Mouse (Mus musculus) heart, embryonic 10.5 days (tissue): ENCODE results near the gene Gemin8. TPM values are rescaled to one million over a fixed set of nuclear protein-coding genes. Genes with fewer than 3 reads are reported as not detected.

Source experiments
- DNase-seq: peaks from one replicate; pipeline ENCODE4 v3.0.0-alpha.2; 2017; ENCODE audit warnings: low spot score
- H3K27ac ChIP-seq: fragments of 300-500 bp; sonication (generic); 2 replicates; pipeline ENCODE4 v1.5.1; 2016; ENCODE audit warnings: mild to moderate bottlenecking
- H3K27me3 ChIP-seq: fragments of 300-500 bp; sonication (generic); 2 replicates; pipeline ENCODE4 v1.6.1; 2016; ENCODE audit warnings: mild to moderate bottlenecking; ENCODE audit not compliant: poor library complexity, insufficient read depth, severe bottlenecking
- H3K36me3 ChIP-seq: fragments of 300-500 bp; sonication (generic); 2 replicates; pipeline ENCODE4 v1.6.1; 2016; ENCODE audit warnings: mild to moderate bottlenecking, moderate library complexity
- H3K4me1 ChIP-seq: fragments of 300-500 bp; sonication (generic); 2 replicates; pipeline ENCODE4 v1.6.1; 2016; ENCODE audit warnings: mild to moderate bottlenecking
- H3K4me3 ChIP-seq: fragments of 300-500 bp; sonication (generic); 2 replicates; pipeline ENCODE4 v1.5.1; 2016; ENCODE audit warnings: mild to moderate bottlenecking, moderate library complexity
- H3K9me3 ChIP-seq: fragments of 300-500 bp; sonication (generic); 2 replicates; pipeline ENCODE4 v1.6.1; 2016; ENCODE audit warnings: mild to moderate bottlenecking, moderate library complexity
- WGBS: fragments of 180-500 bp; shearing (Covaris S2); methylation state at CpG from one replicate; pipeline ENCODE4 v1.1.7; 2016; 5-methylcytosine and 5-hydroxymethylcytosine counted together
- polyA plus RNA-seq: library from polyadenylated mRNA; unstranded; fragments of >200 nt; fragmentation: Nextera tagmentation; extraction: Ambion mirVana; gene quantifications from 2 replicates; pipeline ENCODE4 v1.2.1, GENCODE M21; 2016

Gene Gemin8
- polyA plus RNA-seq, 1 experiment from 2014 or later: 12.8 TPM

DNA sequence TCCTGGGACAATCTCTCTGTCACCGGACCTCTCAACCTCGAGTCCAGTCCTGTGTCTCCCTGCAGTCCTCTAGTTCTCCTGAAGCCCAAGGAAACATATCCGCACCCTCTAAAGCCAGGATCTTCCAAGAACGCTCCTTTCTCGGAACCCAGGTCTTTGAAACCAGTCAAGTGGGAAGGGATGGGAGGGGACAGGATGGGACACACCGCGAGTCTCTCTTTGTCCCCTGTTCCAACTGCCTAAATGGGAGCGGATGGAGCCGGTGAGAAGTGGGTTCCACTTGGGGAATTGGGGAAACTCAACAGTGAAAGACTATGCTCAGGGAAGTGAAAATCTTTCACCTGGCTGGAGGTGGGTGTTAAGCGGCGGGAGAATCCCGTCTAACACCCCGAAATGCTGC lies 69.3 kb downstream of the Gemin8 start:
- Histone ChIP-seq H3K4me3 (peak overlapping the region; percentile 65), H3K4me1 (no peaks in the 10 kb centered on the region), H3K36me3 (no peaks in the 10 kb centered on the region), H3K27ac (no peak overlapping the region; the same call in 1 of the 2 replicates), H3K9me3 (no peaks in the 10 kb centered on the region), H3K27me3 (peaks cover 33% of the 10 kb centered on the region)
- DNase-seq: no peak
- 26% methylated on average over 13 of the region's 13 CpGs for WGBS

Other genes with a start within 250 kb of the Gemin8 start
- 3.2 and 4.5 TPM in 2 replicates for gene Gpm6b, start 68.5 kb downstream of the Gemin8 start, polyA plus RNA-seq